Mouse (Mus musculus): ENCODE data around the gene Notch2. TPM values are rescaled to one million over a fixed set of nuclear protein-coding genes. Genes with fewer than 3 reads are reported as not detected.

Gene Notch2
- polyA plus RNA-seq, 1 experiment from 2014 or later: 10.6 TPM

DNA sequence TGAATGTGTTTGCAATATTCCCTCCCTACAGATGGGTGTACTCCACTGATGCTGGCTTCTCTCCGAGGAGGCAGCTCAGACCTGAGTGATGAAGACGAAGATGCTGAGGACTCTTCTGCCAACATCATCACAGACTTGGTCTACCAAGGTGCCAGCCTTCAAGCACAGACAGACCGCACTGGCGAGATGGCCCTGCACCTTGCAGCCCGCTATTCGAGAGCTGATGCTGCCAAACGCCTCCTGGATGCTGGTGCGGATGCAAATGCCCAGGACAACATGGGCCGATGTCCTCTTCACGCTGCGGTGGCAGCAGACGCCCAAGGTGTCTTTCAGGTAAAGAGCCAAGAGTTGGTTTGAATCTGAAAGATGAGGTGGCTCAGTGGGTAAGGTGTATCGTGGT, 129.5 kb downstream of the Notch2 start:
- DNase-seq (ENCODE audit: low spot score): no peak
- no peaks in the 10 kb centered on the region for H3K9me3 ChIP-seq (ENCODE audit: control insufficient read depth, low read length)
- no peak overlapping the region for H3K4me2 ChIP-seq (replicated peaks; ENCODE audit: low read depth)
- TF ChIP-seq CTCF (IDR thresholded peaks at IDR 0.05; ENCODE audit: low read depth) (no peak), EP300 (optimal IDR thresholded peaks at IDR 0.05) (no peak)
- no peak overlapping the region for H3K9ac ChIP-seq (ENCODE audit: low read length)
- H3K36me3 ChIP-seq (ENCODE audit: control insufficient read depth, insufficient read depth, low read length): peaks cover 49% of the 10 kb centered on the region
- H3K4me1 ChIP-seq (replicated peaks; ENCODE audit: control insufficient read depth, insufficient read depth): no peaks in the 10 kb centered on the region
- no peak overlapping the region for H3K4me3 ChIP-seq (ENCODE audit: low read depth, low read length)
- ATAC-seq (ENCODE audit: low FRiP score, low TSS enrichment): no peak
- H3K27ac ChIP-seq (replicated peaks): no peak overlapping the region
- no peaks in the 10 kb centered on the region for H3K27me3 ChIP-seq (ENCODE audit: control insufficient read depth, insufficient read depth, low read length)
- WGBS: 94% methylated on average over 13 of the region's 13 CpGs

DNA sequence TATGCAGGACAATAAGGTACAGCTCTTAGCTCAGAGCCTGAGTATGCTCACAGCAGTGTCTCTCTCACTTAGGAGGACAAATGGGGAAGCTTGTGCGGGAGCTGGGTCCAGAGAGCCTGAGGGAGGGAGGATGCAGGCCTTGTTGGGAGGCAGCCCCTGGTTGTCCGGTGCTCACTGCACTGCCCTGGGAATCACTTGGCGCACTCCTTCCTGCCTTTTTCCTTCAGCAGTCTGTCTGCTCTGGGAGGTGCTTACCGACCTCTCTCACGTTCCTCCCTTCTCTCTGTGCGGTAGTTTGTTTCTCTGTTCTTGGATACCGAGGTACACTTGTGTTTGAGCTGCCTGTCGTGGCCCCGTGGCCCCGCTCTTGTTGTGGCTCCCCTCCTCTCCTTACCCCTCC, 131.9 kb downstream of the Notch2 start:
- no peaks in the 10 kb centered on the region for H3K9me3 ChIP-seq (ENCODE audit: control insufficient read depth, low read length)
- H3K27me3 ChIP-seq (ENCODE audit: control insufficient read depth, insufficient read depth, low read length): no peaks in the 10 kb centered on the region
- no peak for DNase-seq (ENCODE audit: low spot score)
- no peaks in the 10 kb centered on the region for H3K4me1 ChIP-seq (replicated peaks; ENCODE audit: control insufficient read depth, insufficient read depth)
- 77% methylated on average over 10 of the region's 10 CpGs for WGBS
- H3K27ac ChIP-seq (replicated peaks): no peak overlapping the region
- no peak overlapping the region for H3K4me3 ChIP-seq (ENCODE audit: low read depth, low read length)
- H3K9ac ChIP-seq (ENCODE audit: low read length): no peak overlapping the region
- no peak for ATAC-seq (ENCODE audit: low FRiP score, low TSS enrichment)
- TF ChIP-seq EP300 (optimal IDR thresholded peaks at IDR 0.05) (no peak), CTCF (IDR thresholded peaks at IDR 0.05; ENCODE audit: low read depth) (no peak)
- peaks cover 33% of the 10 kb centered on the region for H3K36me3 ChIP-seq (ENCODE audit: control insufficient read depth, insufficient read depth, low read length)
- no peak overlapping the region for H3K4me2 ChIP-seq (replicated peaks; ENCODE audit: low read depth)

- Histone ChIP-seq H3K9ac (ENCODE audit: low read length) (no peak overlapping the region), H3K27me3 (ENCODE audit: control insufficient read depth, insufficient read depth, low read length) (no peaks in the 10 kb centered on the region), H3K27ac (replicated peaks) (no peak overlapping the region), H3K36me3 (ENCODE audit: control insufficient read depth, insufficient read depth, low read length) (peaks cover 27% of the 10 kb centered on the region), H3K4me3 (ENCODE audit: low read depth, low read length) (no peak overlapping the region), H3K4me2 (replicated peaks; ENCODE audit: low read depth) (no peak overlapping the region), H3K4me1 (replicated peaks; ENCODE audit: control insufficient read depth, insufficient read depth) (no peaks in the 10 kb centered on the region), H3K9me3 (ENCODE audit: control insufficient read depth, low read length) (no peaks in the 10 kb centered on the region)
- 95% methylated on average over 29 of the region's 29 CpGs for WGBS
- no peak for DNase-seq (ENCODE audit: low spot score)
- no peak for ATAC-seq (ENCODE audit: low FRiP score, low TSS enrichment)
- TF ChIP-seq EP300 (optimal IDR thresholded peaks at IDR 0.05) (no peak), CTCF (IDR thresholded peaks at IDR 0.05; ENCODE audit: low read depth) (no peak)
Measured at GRCm38 (mm10) chr3:98146471-98147410, 133.4 kb downstream of the Notch2 start.

DNA sequence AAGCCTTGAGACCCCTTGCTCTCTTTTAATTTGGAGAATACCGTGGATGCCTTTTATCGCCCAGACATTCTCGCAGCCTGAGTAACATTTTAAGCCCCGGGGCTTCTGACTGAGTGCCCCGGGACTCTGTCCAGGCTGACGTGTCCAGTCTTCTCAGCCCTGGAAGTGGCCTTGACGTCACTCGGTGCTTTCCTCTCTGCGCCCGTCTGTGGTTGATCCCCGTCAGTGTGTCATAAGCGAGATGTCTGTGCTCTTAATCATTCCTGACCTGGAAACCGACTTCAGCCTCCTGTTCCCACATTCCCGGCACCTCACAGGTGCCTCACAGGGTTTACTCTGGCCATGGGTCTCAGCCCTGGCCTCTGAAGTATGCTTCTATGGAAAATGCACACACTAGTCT, 134.4 kb downstream of the Notch2 start:
- WGBS: 92% methylated on average over 14 of the region's 14 CpGs
- no peak for DNase-seq (ENCODE audit: low spot score)
- H3K9me3 ChIP-seq (ENCODE audit: control insufficient read depth, low read length): no peaks in the 10 kb centered on the region

DNA sequence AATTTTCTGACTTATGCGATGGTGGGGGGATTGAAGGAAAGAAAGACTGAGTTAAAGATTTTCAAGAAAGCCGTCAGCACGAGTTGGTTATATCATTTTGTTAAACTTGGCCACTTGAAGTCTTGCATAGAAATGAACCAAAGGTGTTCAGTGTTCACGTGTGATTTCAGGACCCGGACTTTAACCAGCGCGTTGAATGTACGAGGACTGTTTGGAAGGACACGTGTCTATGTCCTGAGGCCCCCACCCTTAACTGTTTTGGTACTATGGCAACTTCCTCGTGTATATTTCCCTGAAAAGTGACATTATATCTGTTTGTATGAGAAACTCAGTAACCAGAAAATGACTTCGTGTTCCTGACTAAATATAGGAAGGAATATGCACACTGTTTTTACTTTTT, 136.6 kb downstream of the Notch2 start:
- ATAC-seq (ENCODE audit: low FRiP score, low TSS enrichment): no peak
- TF ChIP-seq CTCF (IDR thresholded peaks at IDR 0.05; ENCODE audit: low read depth): no peak
- no peak for TF ChIP-seq EP300 (optimal IDR thresholded peaks at IDR 0.05)
- Histone ChIP-seq H3K27ac (replicated peaks) (no peak overlapping the region), H3K36me3 (ENCODE audit: control insufficient read depth, insufficient read depth, low read length) (peaks cover 16% of the 10 kb centered on the region), H3K27me3 (ENCODE audit: control insufficient read depth, insufficient read depth, low read length) (no peaks in the 10 kb centered on the region), H3K4me3 (ENCODE audit: low read depth, low read length) (no peak overlapping the region), H3K9me3 (ENCODE audit: control insufficient read depth, low read length) (no peaks in the 10 kb centered on the region), H3K9ac (ENCODE audit: low read length) (no peak overlapping the region), H3K4me2 (replicated peaks; ENCODE audit: low read depth) (no peak overlapping the region), H3K4me1 (replicated peaks; ENCODE audit: control insufficient read depth, insufficient read depth) (no peaks in the 10 kb centered on the region)
- DNase-seq (ENCODE audit: low spot score): no peak
- WGBS: 92% methylated on average over 11 of the region's 11 CpGs

More for the DNA sequence above, 134.4 kb downstream of the Notch2 start:
- H3K9ac ChIP-seq (ENCODE audit: low read length): no peak overlapping the region
- H3K4me1 ChIP-seq (replicated peaks; ENCODE audit: control insufficient read depth, insufficient read depth): no peaks in the 10 kb centered on the region
- H3K4me2 ChIP-seq (replicated peaks; ENCODE audit: low read depth): no peak overlapping the region
- no peak overlapping the region for H3K4me3 ChIP-seq (ENCODE audit: low read depth, low read length)
- ATAC-seq (ENCODE audit: low FRiP score, low TSS enrichment): no peak
- no peak overlapping the region for H3K27ac ChIP-seq (replicated peaks)
- TF ChIP-seq CTCF (IDR thresholded peaks at IDR 0.05; ENCODE audit: low read depth) (no peak), EP300 (optimal IDR thresholded peaks at IDR 0.05) (no peak)
- no peaks in the 10 kb centered on the region for H3K27me3 ChIP-seq (ENCODE audit: control insufficient read depth, insufficient read depth, low read length)
- peaks cover 25% of the 10 kb centered on the region for H3K36me3 ChIP-seq (ENCODE audit: control insufficient read depth, insufficient read depth, low read length)

GRCm38 (mm10) chr3:98151016-98151415, 137.7 kb downstream of the Notch2 start:
- ATAC-seq (ENCODE audit: low FRiP score, low TSS enrichment) (no peak), DNase-seq (ENCODE audit: low spot score) (no peak)
- H3K4me3 ChIP-seq (ENCODE audit: low read depth, low read length): no peak overlapping the region
- no peaks in the 10 kb centered on the region for H3K27me3 ChIP-seq (ENCODE audit: control insufficient read depth, insufficient read depth, low read length)
- no peak for TF ChIP-seq EP300 (optimal IDR thresholded peaks at IDR 0.05)
- TF ChIP-seq CTCF (IDR thresholded peaks at IDR 0.05; ENCODE audit: low read depth): no peak
- H3K4me2 ChIP-seq (replicated peaks; ENCODE audit: low read depth): no peak overlapping the region
- no peak overlapping the region for H3K9ac ChIP-seq (ENCODE audit: low read length)
- H3K4me1 ChIP-seq (replicated peaks; ENCODE audit: control insufficient read depth, insufficient read depth): peaks cover 2% of the 10 kb centered on the region; the same call in 1 of the 2 replicates
- WGBS: 89% methylated on average over 10 of the region's 10 CpGs
- no peaks in the 10 kb centered on the region for H3K9me3 ChIP-seq (ENCODE audit: control insufficient read depth, low read length)
- H3K36me3 ChIP-seq (ENCODE audit: control insufficient read depth, insufficient read depth, low read length): peaks cover 13% of the 10 kb centered on the region
- no peak overlapping the region for H3K27ac ChIP-seq (replicated peaks)

All from stomach, postnatal 0 days (tissue).